Mouse (Mus musculus) liver, embryonic 15.5 days (tissue): ENCODE results near the gene Xrcc4. TPM values are rescaled to one million over a fixed set of nuclear protein-coding genes. Genes with fewer than 3 reads are reported as not detected.
A peak's percentile ranks its signal among the peaks of the same experiment; 100 is the strongest.
"Not testable (repeated sequence)": the region's sequence is repeated elsewhere in the genome, so short reads cannot be mapped to it uniquely, and the experiment has no call there.

Source experiments
- ATAC-seq: fragments of 200-750 bp; cut with Nextera tagmentation; 2 replicates; pipeline ENCODE4 v1.8.0; 2017; ENCODE audit warnings: moderate number of reproducible peaks, mild to moderate bottlenecking, moderate library complexity; ENCODE audit not compliant: insufficient read depth
- H3K27ac ChIP-seq: fragments of 300-500 bp; sonication (generic); replicated peaks from 2 replicates; pipeline ENCODE4 v1.5.1; 2015; ENCODE audit warnings: mild to moderate bottlenecking, inconsistent platforms
- H3K27me3 ChIP-seq: fragments of 300-500 bp; sonication (generic); 2 replicates; pipeline ENCODE4 v1.6.1; 2015; ENCODE audit warnings: mild to moderate bottlenecking, inconsistent platforms
- H3K36me3 ChIP-seq: fragments of 300-500 bp; sonication (generic); replicated peaks from 2 replicates; pipeline ENCODE4 v1.6.1; 2015; ENCODE audit warnings: moderate library complexity, mild to moderate bottlenecking, inconsistent platforms
- H3K4me1 ChIP-seq: fragments of 300-500 bp; sonication (generic); replicated peaks from 2 replicates; pipeline ENCODE4 v1.6.1; 2015; ENCODE audit warnings: inconsistent platforms
- H3K4me2 ChIP-seq: fragments of 300-500 bp; sonication (generic); 2 replicates; pipeline ENCODE4 v1.6.1; 2015; ENCODE audit warnings: moderate library complexity, mild to moderate bottlenecking, inconsistent platforms
- H3K4me3 ChIP-seq: fragments of 300-500 bp; sonication (generic); replicated peaks from 2 replicates; pipeline ENCODE4 v1.5.1; 2015; ENCODE audit warnings: mild to moderate bottlenecking, inconsistent platforms
- H3K9ac ChIP-seq: fragments of 300-500 bp; sonication (generic); 2 replicates; pipeline ENCODE4 v1.6.1; 2015; ENCODE audit warnings: moderate library complexity, mild to moderate bottlenecking, inconsistent platforms
- H3K9me3 ChIP-seq: fragments of 300-500 bp; sonication (generic); replicated peaks from 2 replicates; pipeline ENCODE4 v1.6.1; 2016; ENCODE audit warnings: inconsistent platforms
- WGBS: fragments of 180-500 bp; shearing (Covaris S2); methylation state at CpG from one replicate; pipeline ENCODE4 v1.1.7; 2015; ENCODE audit warnings: mixed read lengths; ENCODE audit not compliant: insufficient replicate concordance; 5-methylcytosine and 5-hydroxymethylcytosine counted together
- polyA plus RNA-seq: library from polyadenylated mRNA; unstranded; fragments of >200 nt; fragmentation: Nextera tagmentation; extraction: Ambion mirVana; gene quantifications from 2 replicates; pipeline ENCODE4 v1.2.1, GENCODE M21; 2015

The Xrcc4 gene
- 4.5 and 5.1 TPM in 2 replicates for polyA plus RNA-seq

DNA sequence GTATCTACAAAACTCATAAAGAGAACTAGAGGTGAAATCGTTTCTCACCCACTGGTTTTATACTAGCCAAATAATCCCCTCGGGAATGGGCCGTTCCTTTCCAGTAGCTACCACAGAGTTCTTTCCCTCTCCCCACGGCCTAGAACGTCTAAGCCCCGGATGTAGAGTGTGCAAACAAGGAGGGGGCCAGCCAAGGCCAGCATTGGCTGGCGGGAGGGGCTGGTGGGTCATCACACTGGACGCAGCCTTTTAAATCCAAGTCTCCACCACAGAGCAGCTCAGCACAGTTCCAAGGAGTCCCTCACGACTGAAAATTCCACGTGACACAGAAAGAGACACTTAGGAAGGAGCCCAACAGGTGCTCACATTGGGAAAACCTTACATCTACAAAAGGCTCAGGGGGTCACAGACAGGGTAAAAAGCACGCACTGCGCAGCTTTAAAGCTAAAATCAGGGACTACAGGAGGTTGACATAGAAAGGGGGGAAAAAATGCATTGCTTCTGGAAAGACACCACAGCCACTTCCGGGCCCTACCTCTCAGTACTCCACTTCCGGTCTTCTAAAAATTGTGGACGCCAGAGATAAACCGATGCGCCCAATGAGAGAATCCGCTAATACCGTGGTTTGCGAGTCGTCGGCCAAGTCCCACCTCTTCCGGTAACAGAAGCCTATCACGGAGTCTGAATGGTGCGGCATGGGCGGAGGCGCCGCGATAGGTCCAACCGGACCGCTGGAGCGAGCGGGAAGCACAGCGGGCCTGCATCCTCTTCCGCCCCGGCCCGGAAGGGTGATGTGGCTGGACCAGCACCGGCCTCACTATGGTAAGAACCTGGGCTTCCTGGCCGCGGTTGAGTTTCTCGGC is at the start of gene Xrcc4, which contains the start of gene Tmem167:
Gene Xrcc4 (minus strand): TSS at position 647 of the 863 bp plus-strand sequence.
Gene Tmem167 (plus strand): TSS at position 162 of the 863 bp plus-strand sequence.
- Histone ChIP-seq H3K36me3 (no peaks in the 10 kb centered on the region), H3K9ac (peak within 1 kb of the TSS; percentile 84), H3K4me2 (peak within 1 kb of the TSS; percentile 92), H3K9me3 (no peaks in the 10 kb centered on the region), H3K27me3 (no peaks in the 10 kb centered on the region), H3K4me1 (peaks cover 9% of the 10 kb centered on the region), H3K27ac (peak within 1 kb of the TSS; percentile 81), H3K4me3 (peak within 1 kb of the TSS; percentile 93)
- 2% methylated on average over 41 of the region's 41 CpGs for WGBS
- peak; percentile 100 for ATAC-seq

GRCm38 (mm10) chr13:90136156-90136910 is 46.9 kb upstream of the Xrcc4 start:
- H3K9me3 ChIP-seq, result no peaks in the 10 kb centered on the region
- H3K4me1 ChIP-seq, result no peaks in the 10 kb centered on the region
- no peak for ATAC-seq
- 53% methylated on average over 3 of the region's 3 CpGs for WGBS
- H3K36me3 ChIP-seq, result no peaks in the 10 kb centered on the region
- no peak overlapping the region for H3K27ac ChIP-seq
- no peaks in the 10 kb centered on the region for H3K27me3 ChIP-seq
- H3K4me2 ChIP-seq, result no peak overlapping the region
- no peak overlapping the region for H3K4me3 ChIP-seq
- no peak overlapping the region for H3K9ac ChIP-seq

DNA sequence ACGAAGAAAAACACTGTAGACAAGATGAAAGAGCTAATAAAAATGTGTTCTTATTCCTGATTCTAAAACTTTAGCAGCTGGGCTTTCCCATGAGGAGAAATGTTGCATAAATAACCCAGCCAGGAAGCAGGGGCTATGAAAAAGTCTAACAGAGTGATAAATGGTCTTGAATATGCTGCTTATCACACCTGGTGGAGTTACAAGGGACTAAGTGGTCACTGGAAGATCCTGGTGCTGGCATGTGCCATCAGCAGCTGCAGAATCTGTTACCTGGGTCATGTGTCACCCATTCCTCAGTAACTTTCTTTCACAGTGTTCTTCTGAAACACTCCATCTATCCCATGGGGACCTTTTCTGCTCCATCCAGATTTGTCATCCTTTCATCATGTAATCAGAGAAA is 22.3 kb upstream of the Xrcc4 start:
- Histone ChIP-seq H3K4me3 (no peak overlapping the region), H3K4me1 (no peaks in the 10 kb centered on the region), H3K27me3 (no peaks in the 10 kb centered on the region), H3K36me3 (no peaks in the 10 kb centered on the region), H3K27ac (no peak overlapping the region), H3K4me2 (no peak overlapping the region), H3K9ac (no peak overlapping the region), H3K9me3 (no peaks in the 10 kb centered on the region)
- WGBS, result 59% methylated on average over 1 of the region's 1 CpGs
- no peak for ATAC-seq

DNA sequence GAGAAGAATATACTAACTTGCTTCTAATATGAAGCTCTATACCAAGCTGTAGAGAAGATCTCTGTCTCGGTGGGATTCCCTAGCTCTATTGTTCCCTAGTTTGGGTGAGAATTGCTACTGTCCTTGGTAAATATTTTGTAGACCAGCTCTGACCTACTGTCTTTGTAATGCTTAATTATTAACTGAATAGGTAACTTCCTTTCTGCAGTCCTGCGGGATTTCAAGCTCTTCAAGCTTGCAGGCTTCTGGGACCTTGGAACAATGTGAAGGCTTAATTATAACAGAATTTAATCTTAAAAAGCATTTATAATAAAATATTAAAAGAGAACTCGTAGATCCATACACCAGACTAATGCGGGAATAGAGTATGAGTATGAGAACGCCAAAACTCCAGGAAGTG is 19.3 kb upstream of the Xrcc4 start:
- H3K4me3 ChIP-seq, H3K9ac ChIP-seq, H3K4me2 ChIP-seq, H3K27me3 ChIP-seq, H3K9me3 ChIP-seq, H3K27ac ChIP-seq, H3K4me1 ChIP-seq, ATAC-seq: not testable (repeated sequence)
- 87% methylated on average over 5 of the region's 5 CpGs for WGBS
- peaks cover 25% of the 10 kb centered on the region for H3K36me3 ChIP-seq

DNA sequence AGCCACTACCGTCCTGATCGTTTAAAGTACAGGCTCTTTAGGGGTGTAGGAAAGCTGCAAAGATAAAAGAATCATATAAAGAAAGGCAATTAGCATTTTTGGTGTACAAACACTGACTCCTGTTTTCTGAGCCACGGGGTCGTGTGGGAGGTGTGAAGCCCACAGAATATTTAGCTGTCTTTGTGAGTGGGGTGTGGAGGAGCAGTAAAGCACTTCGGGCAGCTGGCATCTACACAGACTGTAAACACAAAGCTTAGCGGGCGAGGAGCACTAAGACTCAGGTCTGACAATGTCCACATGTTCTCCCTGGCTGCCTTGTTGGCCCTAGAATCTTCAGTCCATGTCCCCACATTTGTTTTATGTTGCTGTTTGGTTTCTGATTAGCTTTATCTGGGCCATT is 16.7 kb upstream of the Xrcc4 start:
- Histone ChIP-seq H3K27ac (no peak overlapping the region), H3K9ac (no peak overlapping the region), H3K36me3 (peaks cover 33% of the 10 kb centered on the region), H3K9me3 (no peaks in the 10 kb centered on the region), H3K4me1 (no peaks in the 10 kb centered on the region), H3K4me3 (no peak overlapping the region), H3K27me3 (no peaks in the 10 kb centered on the region), H3K4me2 (no peak overlapping the region)
- WGBS, result 81% methylated on average over 7 of the region's 7 CpGs
- ATAC-seq, result no peak

GRCm38 (mm10) chr13:90101514-90101913 is 12.1 kb upstream of the Xrcc4 start:
- no peak for ATAC-seq
- Histone ChIP-seq H3K4me1 (no peaks in the 10 kb centered on the region), H3K9me3 (no peaks in the 10 kb centered on the region), H3K27ac (no peak overlapping the region), H3K27me3 (no peaks in the 10 kb centered on the region), H3K9ac (no peak overlapping the region), H3K36me3 (peaks cover 45% of the 10 kb centered on the region), H3K4me3 (no peak overlapping the region), H3K4me2 (no peak overlapping the region)

DNA sequence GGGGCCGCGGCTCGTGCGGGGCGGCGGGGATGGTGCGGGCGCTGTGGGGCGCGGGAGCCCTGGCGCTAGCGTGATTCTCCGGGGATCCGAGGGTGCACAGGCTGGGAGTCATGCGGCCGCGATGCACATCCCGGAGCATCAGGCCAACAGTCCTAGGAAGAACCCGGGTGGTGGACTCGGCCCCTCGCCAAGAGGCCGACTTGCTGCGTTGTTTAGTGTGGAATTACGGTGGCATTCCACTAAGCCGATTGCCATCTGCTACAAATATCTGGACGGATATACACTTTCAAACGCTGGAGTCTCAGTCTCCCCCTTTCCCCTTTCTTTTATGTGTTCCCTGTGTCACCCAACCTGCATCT is 396 bp upstream of the Xrcc4 start:
- H3K4me3 ChIP-seq, result peak overlapping the region; percentile 93
- WGBS, result under 1% methylated on average over 27 of the region's 27 CpGs
- H3K36me3 ChIP-seq, result no peaks in the 10 kb centered on the region
- peak; percentile 61 for ATAC-seq
- peak overlapping the region; percentile 81 for H3K27ac ChIP-seq
- H3K9me3 ChIP-seq, result no peaks in the 10 kb centered on the region
- H3K4me2 ChIP-seq, result peak overlapping the region; percentile 92
- peaks cover 9% of the 10 kb centered on the region for H3K4me1 ChIP-seq
- H3K27me3 ChIP-seq, result no peaks in the 10 kb centered on the region
- peak overlapping the region; percentile 84 for H3K9ac ChIP-seq

DNA sequence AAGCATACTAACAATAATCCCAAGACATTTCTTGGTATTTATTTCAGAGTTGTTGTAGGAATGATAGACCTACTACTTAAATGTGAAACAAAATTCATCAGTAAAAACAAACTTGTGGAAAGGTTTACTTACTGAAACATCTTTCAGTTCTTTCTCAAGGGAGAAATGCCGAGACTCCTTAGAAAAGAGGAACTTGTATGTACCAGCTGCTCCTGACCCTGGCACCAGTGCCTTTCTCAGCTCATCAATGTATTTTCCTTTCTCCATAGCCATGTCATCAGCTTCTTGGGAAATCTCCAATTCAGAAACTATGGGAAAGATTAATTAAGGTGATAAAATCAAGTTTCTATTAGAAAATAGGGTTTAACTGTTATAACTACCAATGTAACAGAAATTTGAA is 27.5 kb downstream of the Xrcc4 start:
- H3K4me2 ChIP-seq, result no peak overlapping the region
- no peaks in the 10 kb centered on the region for H3K36me3 ChIP-seq
- no peaks in the 10 kb centered on the region for H3K4me1 ChIP-seq
- H3K27ac ChIP-seq, result no peak overlapping the region
- WGBS, result 38% methylated on average over 1 of the region's 1 CpGs
- no peak overlapping the region for H3K4me3 ChIP-seq
- ATAC-seq, result no peak
- no peaks in the 10 kb centered on the region for H3K27me3 ChIP-seq
- H3K9me3 ChIP-seq, result no peaks in the 10 kb centered on the region
- no peak overlapping the region for H3K9ac ChIP-seq

DNA sequence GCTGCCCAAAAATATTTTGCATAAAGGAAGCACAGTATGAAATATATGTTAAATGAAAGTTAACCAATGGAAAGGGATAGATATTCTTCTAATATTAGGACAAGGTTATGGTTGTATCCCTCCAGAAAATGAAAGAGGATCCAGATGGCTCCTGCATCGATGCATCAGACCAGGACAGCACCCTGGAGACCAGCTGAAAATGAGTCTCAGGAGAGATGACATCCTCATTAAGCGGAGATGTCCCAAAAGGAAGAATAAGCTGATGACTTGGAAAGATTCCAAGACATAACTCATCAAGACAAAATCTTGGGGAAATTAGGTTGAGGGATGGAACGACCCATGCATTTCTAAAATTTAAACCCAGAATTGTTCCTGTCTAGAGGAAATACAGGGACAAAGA is 37.0 kb downstream of the Xrcc4 start:
- H3K4me3 ChIP-seq, result no peak overlapping the region
- H3K4me2 ChIP-seq, result no peak overlapping the region
- H3K9ac ChIP-seq, result no peak overlapping the region
- 72% methylated on average over 3 of the region's 3 CpGs for WGBS
- ATAC-seq, result no peak
- no peaks in the 10 kb centered on the region for H3K4me1 ChIP-seq
- no peaks in the 10 kb centered on the region for H3K9me3 ChIP-seq
- no peaks in the 10 kb centered on the region for H3K27me3 ChIP-seq
- H3K27ac ChIP-seq, result no peak overlapping the region
- H3K36me3 ChIP-seq, result no peaks in the 10 kb centered on the region

DNA sequence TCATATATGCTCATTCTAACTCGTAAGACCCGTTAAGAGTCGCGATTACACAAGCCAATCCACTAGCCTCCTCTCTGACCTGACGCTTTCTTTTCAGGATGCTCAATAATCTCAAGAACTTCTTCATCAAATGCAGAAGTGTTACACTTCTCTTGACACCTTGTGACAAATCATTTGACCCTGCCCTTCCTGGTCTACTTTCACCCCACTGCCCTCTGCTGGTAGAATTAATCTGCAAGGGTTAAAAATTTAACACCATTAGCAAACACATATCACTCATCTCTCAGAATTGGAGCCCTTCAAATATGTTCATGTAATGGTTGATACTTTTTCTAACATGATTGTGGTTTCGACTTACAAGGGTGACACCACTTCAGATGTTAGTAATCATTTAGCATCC is 37.7 kb downstream of the Xrcc4 start:
- no peaks in the 10 kb centered on the region for H3K9me3 ChIP-seq
- 65% methylated on average over 6 of the region's 6 CpGs for WGBS

GRCm38 (mm10) chr13:90039613-90040012 is 49.8 kb downstream of the Xrcc4 start:
- Histone ChIP-seq H3K27me3 (no peaks in the 10 kb centered on the region), H3K4me3 (no peak overlapping the region), H3K4me2 (no peak overlapping the region), H3K9me3 (no peaks in the 10 kb centered on the region), H3K4me1 (no peaks in the 10 kb centered on the region), H3K27ac (no peak overlapping the region), H3K36me3 (no peaks in the 10 kb centered on the region), H3K9ac (no peak overlapping the region)
- ATAC-seq, result no peak
- WGBS, result 61% methylated on average over 2 of the region's 2 CpGs

More for the DNA sequence above, 37.7 kb downstream of the Xrcc4 start:
- Histone ChIP-seq H3K4me1 (no peaks in the 10 kb centered on the region), H3K9ac (no peak overlapping the region), H3K4me3 (no peak overlapping the region), H3K27me3 (no peaks in the 10 kb centered on the region), H3K36me3 (no peaks in the 10 kb centered on the region), H3K27ac (no peak overlapping the region), H3K4me2 (no peak overlapping the region)
- ATAC-seq, result no peak
